Mouse (Mus musculus): ENCODE results near the gene Ifitm10. TPM values are rescaled to one million over a fixed set of nuclear protein-coding genes. Genes with fewer than 3 reads are reported as not detected.
"Not testable (repeated sequence)": the region's sequence is repeated elsewhere in the genome, so short reads cannot be mapped to it uniquely, and the experiment has no call there.

Gene Ifitm10
- polyA plus RNA-seq, 1 experiment from 2014 or later, result 15.5 TPM

DNA sequence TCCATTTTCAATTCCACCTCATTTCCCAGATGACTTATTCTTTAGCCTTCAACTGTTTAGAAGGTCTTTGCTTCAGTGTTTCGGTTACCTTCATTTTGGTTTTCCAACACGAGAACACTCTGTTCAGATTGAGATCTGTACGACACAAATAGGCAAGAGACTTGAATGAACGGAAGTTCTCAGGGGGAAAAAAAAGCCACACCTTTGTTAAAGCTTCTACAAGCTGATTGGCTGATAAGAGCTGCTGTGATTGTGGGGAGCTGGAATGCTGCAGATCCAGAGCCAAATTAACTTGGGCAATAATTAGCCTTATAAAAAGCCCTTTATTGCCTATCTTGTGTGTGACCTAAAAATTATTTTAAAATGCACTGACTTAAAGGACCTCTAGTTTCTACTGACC, 41.8 kb upstream of the Ifitm10 start:
- Histone ChIP-seq H3K9ac (replicated peaks; ENCODE audit: low read depth) (no peak overlapping the region), H3K36me3 (ENCODE audit: insufficient read depth, low read length) (no peaks in the 10 kb centered on the region), H3K4me2 (replicated peaks; ENCODE audit: low read depth, low read length) (no peak overlapping the region), H3K9me3 (ENCODE audit: low read length) (no peaks in the 10 kb centered on the region), H3K27ac (ENCODE audit: low read length) (no peak overlapping the region), H3K27me3 (replicated peaks; ENCODE audit: insufficient read depth, low read length) (no peaks in the 10 kb centered on the region), H3K4me3 (ENCODE audit: low read depth, low read length) (no peak overlapping the region), H3K4me1 (ENCODE audit: insufficient read depth, low read depth, low read length) (no peaks in the 10 kb centered on the region)
- ATAC-seq, result peak; percentile 14; the same call in 1 of the 2 replicates
- DNase-seq (ENCODE audit: low spot score), result no peak
- TF ChIP-seq CTCF (IDR thresholded peaks at IDR 0.05) (no peak), EP300 (IDR thresholded peaks at IDR 0.05) (peak; percentile 79)
- WGBS, result 25% methylated on average over 4 of the region's 4 CpGs

- TF ChIP-seq EP300 (IDR thresholded peaks at IDR 0.05) (no peak), CTCF (IDR thresholded peaks at IDR 0.05) (no peak)
Measured at GRCm38 (mm10) chr7:142413285-142413684, 39.7 kb upstream of the Ifitm10 start.

DNA sequence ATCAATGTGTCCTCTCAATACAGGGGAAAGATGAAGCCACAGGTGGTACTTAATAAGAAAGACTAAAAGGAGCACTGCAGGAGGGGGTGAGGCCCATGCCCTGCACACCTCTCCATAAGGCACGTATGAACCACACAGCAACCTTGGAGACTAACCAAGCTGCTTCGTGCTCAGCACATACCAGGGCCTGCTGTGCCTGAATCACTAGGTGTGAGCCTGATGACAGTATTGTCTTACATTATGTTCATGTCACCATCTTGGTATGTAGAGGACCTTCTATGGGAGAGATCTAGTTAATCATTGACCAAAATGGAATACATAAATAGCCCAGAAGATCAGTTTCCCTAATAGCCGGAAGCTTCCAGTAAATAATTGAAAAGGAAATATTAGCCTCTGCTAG, 36.0 kb upstream of the Ifitm10 start:
- Histone ChIP-seq H3K4me1 (ENCODE audit: insufficient read depth, low read depth, low read length) (no peaks in the 10 kb centered on the region), H3K9ac (replicated peaks; ENCODE audit: low read depth) (no peak overlapping the region), H3K36me3 (ENCODE audit: insufficient read depth, low read length) (no peaks in the 10 kb centered on the region), H3K4me3 (ENCODE audit: low read depth, low read length) (no peak overlapping the region), H3K9me3 (ENCODE audit: low read length) (no peaks in the 10 kb centered on the region), H3K27me3 (replicated peaks; ENCODE audit: insufficient read depth, low read length) (no peaks in the 10 kb centered on the region), H3K27ac (ENCODE audit: low read length) (no peak overlapping the region), H3K4me2 (replicated peaks; ENCODE audit: low read depth, low read length) (no peak overlapping the region)
- TF ChIP-seq EP300 (IDR thresholded peaks at IDR 0.05) (no peak), CTCF (IDR thresholded peaks at IDR 0.05) (no peak)
- ATAC-seq, result no peak
- DNase-seq (ENCODE audit: low spot score), result no peak
- WGBS, result 59% methylated on average over 3 of the region's 3 CpGs

More at GRCm38 (mm10) chr7:142413285-142413684, 39.7 kb upstream of the Ifitm10 start:
- 64% methylated on average over 6 of the region's 6 CpGs for WGBS
- Histone ChIP-seq H3K27me3 (replicated peaks; ENCODE audit: insufficient read depth, low read length) (no peaks in the 10 kb centered on the region), H3K4me1 (ENCODE audit: insufficient read depth, low read depth, low read length) (no peaks in the 10 kb centered on the region), H3K4me2 (replicated peaks; ENCODE audit: low read depth, low read length) (no peak overlapping the region), H3K9me3 (ENCODE audit: low read length) (no peaks in the 10 kb centered on the region), H3K27ac (ENCODE audit: low read length) (no peak overlapping the region), H3K36me3 (ENCODE audit: insufficient read depth, low read length) (no peaks in the 10 kb centered on the region), H3K4me3 (ENCODE audit: low read depth, low read length) (no peak overlapping the region), H3K9ac (replicated peaks; ENCODE audit: low read depth) (no peak overlapping the region)
- ATAC-seq (no peak), DNase-seq (ENCODE audit: low spot score) (no peak)

DNA sequence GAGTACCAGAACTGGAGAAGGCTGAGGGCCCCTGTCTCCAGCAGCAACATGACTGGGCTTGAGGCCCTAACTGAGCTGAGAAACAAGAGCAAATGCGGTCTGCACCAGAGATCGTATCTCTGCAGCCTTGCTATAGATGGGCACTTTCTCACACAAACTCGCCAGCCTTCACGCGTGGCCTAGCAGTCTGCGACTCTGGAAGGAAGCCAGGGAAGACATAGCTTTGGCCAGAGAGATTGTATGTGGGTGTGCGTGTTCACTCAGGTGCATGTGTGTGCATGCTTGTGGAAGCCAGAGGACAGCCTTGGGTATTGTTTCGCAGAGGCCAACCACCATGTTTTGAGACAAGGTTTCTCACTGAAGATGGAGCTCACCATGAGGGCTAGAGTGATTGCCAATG, 35.1 kb upstream of the Ifitm10 start:
- no peak overlapping the region for H3K4me3 ChIP-seq (ENCODE audit: low read depth, low read length)
- no peak overlapping the region for H3K9ac ChIP-seq (replicated peaks; ENCODE audit: low read depth)
- 91% methylated on average over 8 of the region's 8 CpGs for WGBS
- no peaks in the 10 kb centered on the region for H3K9me3 ChIP-seq (ENCODE audit: low read length)
- H3K4me1 ChIP-seq (ENCODE audit: insufficient read depth, low read depth, low read length), result no peaks in the 10 kb centered on the region
- no peaks in the 10 kb centered on the region for H3K36me3 ChIP-seq (ENCODE audit: insufficient read depth, low read length)
- DNase-seq (ENCODE audit: low spot score) (no peak), ATAC-seq (no peak)
- no peak for TF ChIP-seq EP300 (IDR thresholded peaks at IDR 0.05)
- no peak for TF ChIP-seq CTCF (IDR thresholded peaks at IDR 0.05)
- no peak overlapping the region for H3K27ac ChIP-seq (ENCODE audit: low read length)
- H3K4me2 ChIP-seq (replicated peaks; ENCODE audit: low read depth, low read length), result no peak overlapping the region
- H3K27me3 ChIP-seq (replicated peaks; ENCODE audit: insufficient read depth, low read length), result no peaks in the 10 kb centered on the region

DNA sequence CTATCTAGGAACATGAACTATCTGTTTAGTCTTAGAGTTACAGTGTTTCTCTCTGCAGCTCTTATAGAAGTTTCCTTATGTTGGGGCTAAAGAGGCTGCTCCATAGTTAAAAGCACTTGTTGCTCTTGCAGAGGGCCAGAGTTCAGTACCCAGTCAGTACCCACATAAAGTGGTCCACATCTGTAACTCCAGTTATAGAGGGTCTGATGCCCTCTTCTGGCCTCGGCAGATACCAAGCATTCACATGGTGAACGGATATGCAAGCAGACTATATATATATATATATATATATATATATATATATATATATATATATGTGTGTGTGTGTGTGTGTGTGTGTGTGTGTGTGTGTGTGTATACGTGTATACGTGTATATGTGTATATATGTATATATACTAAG, 34.4 kb upstream of the Ifitm10 start:
- Histone ChIP-seq H3K4me3 (ENCODE audit: low read depth, low read length) (no peak overlapping the region), H3K9me3 (ENCODE audit: low read length) (no peaks in the 10 kb centered on the region), H3K9ac (replicated peaks; ENCODE audit: low read depth) (no peak overlapping the region), H3K4me2 (replicated peaks; ENCODE audit: low read depth, low read length) (no peak overlapping the region), H3K36me3 (ENCODE audit: insufficient read depth, low read length) (no peaks in the 10 kb centered on the region), H3K27ac (ENCODE audit: low read length) (no peak overlapping the region), H3K4me1 (ENCODE audit: insufficient read depth, low read depth, low read length) (no peaks in the 10 kb centered on the region), H3K27me3 (replicated peaks; ENCODE audit: insufficient read depth, low read length) (no peaks in the 10 kb centered on the region)
- WGBS, result 59% methylated on average over 4 of the region's 4 CpGs
- DNase-seq (ENCODE audit: low spot score) (no peak), ATAC-seq (no peak)
- TF ChIP-seq EP300 (IDR thresholded peaks at IDR 0.05) (no peak), CTCF (IDR thresholded peaks at IDR 0.05) (no peak)

- not testable (repeated sequence) for DNase-seq (ENCODE audit: low spot score); H3K4me3 ChIP-seq (ENCODE audit: low read depth, low read length); H3K36me3 ChIP-seq (ENCODE audit: insufficient read depth, low read length); H3K27me3 ChIP-seq (replicated peaks; ENCODE audit: insufficient read depth, low read length); H3K4me1 ChIP-seq (ENCODE audit: insufficient read depth, low read depth, low read length); ATAC-seq; H3K27ac ChIP-seq (ENCODE audit: low read length); H3K9me3 ChIP-seq (ENCODE audit: low read length); H3K4me2 ChIP-seq (replicated peaks; ENCODE audit: low read depth, low read length); H3K9ac ChIP-seq (replicated peaks; ENCODE audit: low read depth)
- WGBS, result 88% methylated on average over 5 of the region's 5 CpGs
Measured at GRCm38 (mm10) chr7:142405134-142405533, 31.6 kb upstream of the Ifitm10 start.

DNA sequence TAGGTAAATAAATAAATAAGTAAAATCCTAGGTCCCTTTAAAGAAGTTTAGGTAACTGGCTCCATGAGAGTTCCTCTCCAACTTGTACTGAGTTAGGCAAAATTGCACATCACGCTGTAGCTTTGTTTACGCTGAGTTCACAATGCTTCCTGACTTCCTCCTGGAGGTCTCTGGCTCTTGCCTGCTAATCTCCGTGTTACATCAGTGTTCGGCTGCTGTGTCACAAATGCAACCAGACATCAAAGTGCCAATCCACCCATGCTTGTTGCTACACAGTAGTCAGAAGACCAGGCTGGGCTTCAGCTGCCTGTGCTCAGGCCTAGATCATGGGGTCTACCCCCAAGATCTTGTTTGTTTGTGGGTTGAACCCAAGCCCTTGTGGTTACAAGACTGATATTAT, 30.0 kb upstream of the Ifitm10 start:
- Histone ChIP-seq H3K27ac (ENCODE audit: low read length) (no peak overlapping the region), H3K27me3 (replicated peaks; ENCODE audit: insufficient read depth, low read length) (no peaks in the 10 kb centered on the region), H3K4me2 (replicated peaks; ENCODE audit: low read depth, low read length) (no peak overlapping the region), H3K9me3 (ENCODE audit: low read length) (no peaks in the 10 kb centered on the region), H3K4me3 (ENCODE audit: low read depth, low read length) (no peak overlapping the region), H3K36me3 (ENCODE audit: insufficient read depth, low read length) (no peaks in the 10 kb centered on the region), H3K9ac (replicated peaks; ENCODE audit: low read depth) (no peak overlapping the region), H3K4me1 (ENCODE audit: insufficient read depth, low read depth, low read length) (no peaks in the 10 kb centered on the region)
- TF ChIP-seq CTCF (IDR thresholded peaks at IDR 0.05) (no peak), EP300 (IDR thresholded peaks at IDR 0.05) (peak; percentile 16; the same call in 1 of the 2 replicates)
- peak; percentile 55 for ATAC-seq
- DNase-seq (ENCODE audit: low spot score), result peak; percentile 72
- WGBS, result 41% methylated on average over 4 of the region's 4 CpGs

Measured in lung, postnatal 0 days (tissue).